Comparison of ENCODE assay signal across 19 mouse cellular contexts in the genomic region with DNA sequence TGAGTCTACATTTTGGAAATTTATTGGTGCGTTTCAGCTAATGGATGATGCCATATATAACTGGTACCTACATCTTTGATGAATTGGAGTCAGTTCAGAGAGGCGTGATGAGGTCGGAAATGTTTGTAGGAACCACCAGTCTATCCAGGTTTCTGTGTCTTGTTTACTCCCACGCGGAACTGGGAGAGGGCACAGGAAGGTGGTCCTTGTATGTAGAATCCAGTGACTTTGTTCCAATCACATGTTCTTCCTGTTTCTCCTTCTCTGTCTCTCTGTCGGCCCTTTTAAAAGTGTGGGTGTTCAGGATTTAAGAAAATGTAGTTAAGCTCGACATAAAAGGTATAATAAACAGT. TPM values are rescaled to one million over a fixed set of nuclear protein-coding genes. Genes with fewer than 3 reads are reported as not detected.
DNase-seq lines count a peak whose midpoint lies in the region; ATAC-seq lines count a peak whose summit lies in the region.
"Had no signal": no experiment of that assay in that cellular context is flagged by ENCODE, and none has a peak within 500 bp of the region (broad histone marks: within the 10 kb centered on the region; RNA-seq: fewer than 3 reads in every experiment).

No protein-coding gene starts in this region.

- no peak overlapping the region for H3K27ac ChIP-seq in heart, embryonic 10.5 days
- H3K27ac ChIP-seq in forebrain, embryonic 12.5 days = 0 out of 2 replicates have a peak overlapping the region, but pooled peaks have one; percentile 50
- 0 out of 2 replicates have a peak overlapping the region, but pooled peaks have one; percentile 28 for H3K27ac ChIP-seq in hindbrain, embryonic 14.5 days
- H3K27ac ChIP-seq in midbrain, embryonic 15.5 days = peak overlapping the region; percentile 63; the same call in 1 of the 2 replicates
- H3K27ac ChIP-seq: embryonic facial prominence, embryonic 15.5 days; gastrocnemius, adult 2 months; liver, embryonic 14.5 days; stomach, postnatal 0 days had no signal

- 80% methylated on average over 7 of the region's 7 CpGs for WGBS in heart, embryonic 10.5 days
- 68% methylated on average over 7 of the region's 7 CpGs for WGBS in forebrain, embryonic 12.5 days
- WGBS in hindbrain, embryonic 14.5 days = 58% methylated on average over 7 of the region's 7 CpGs
- WGBS in midbrain, embryonic 15.5 days = 61% methylated on average over 7 of the region's 7 CpGs

- H3K9ac ChIP-seq in forebrain, embryonic 12.5 days = no peak overlapping the region
- no peak overlapping the region for H3K9ac ChIP-seq in hindbrain, embryonic 14.5 days
- H3K9ac ChIP-seq in midbrain, embryonic 15.5 days = no peak overlapping the region
- H3K9ac ChIP-seq: embryonic facial prominence, embryonic 15.5 days; liver, embryonic 14.5 days had no signal

- no peak overlapping the region for H3K4me3 ChIP-seq in heart, embryonic 10.5 days
- H3K4me3 ChIP-seq in forebrain, embryonic 12.5 days (replicated peaks) = no peak overlapping the region
- no peak overlapping the region for H3K4me3 ChIP-seq in hindbrain, embryonic 14.5 days (replicated peaks; ENCODE audit: low read length)
- no peak overlapping the region for H3K4me3 ChIP-seq in midbrain, embryonic 15.5 days
- H3K4me3 ChIP-seq: embryonic facial prominence, embryonic 15.5 days; gastrocnemius, adult 2 months had no signal

- no peaks in the 10 kb centered on the region for H3K27me3 ChIP-seq in heart, embryonic 10.5 days (ENCODE audit: insufficient read depth, poor library complexity, severe bottlenecking)
- H3K27me3 ChIP-seq in forebrain, embryonic 12.5 days = no peaks in the 10 kb centered on the region
- H3K27me3 ChIP-seq in hindbrain, embryonic 14.5 days (ENCODE audit: control insufficient read depth, insufficient read depth, low read length) = no peaks in the 10 kb centered on the region
- no peaks in the 10 kb centered on the region for H3K27me3 ChIP-seq in midbrain, embryonic 15.5 days (replicated peaks)
- H3K27me3 ChIP-seq: CH12.LX; embryonic facial prominence, embryonic 15.5 days had no signal

- no peak overlapping the region for H3K4me2 ChIP-seq in forebrain, embryonic 12.5 days
- peak overlapping the region; percentile 22 for H3K4me2 ChIP-seq in hindbrain, embryonic 14.5 days (replicated peaks)
- peak overlapping the region; percentile 23; the same call in 1 of the 2 replicates for H3K4me2 ChIP-seq in midbrain, embryonic 15.5 days
- H3K4me2 ChIP-seq: embryonic facial prominence, embryonic 15.5 days had no signal

- peaks cover 19% of the 10 kb centered on the region; the same call in 1 of the 2 replicates for H3K36me3 ChIP-seq in heart, embryonic 10.5 days
- 0 out of 2 replicates have a peak, but pooled peaks cover 4% of the 10 kb centered on the region for H3K36me3 ChIP-seq in forebrain, embryonic 12.5 days (replicated peaks)
- H3K36me3 ChIP-seq in hindbrain, embryonic 14.5 days (replicated peaks; ENCODE audit: control insufficient read depth, insufficient read depth) = no peaks in the 10 kb centered on the region
- H3K36me3 ChIP-seq in midbrain, embryonic 15.5 days (replicated peaks) = no peaks in the 10 kb centered on the region
- H3K36me3 ChIP-seq: embryonic facial prominence, embryonic 15.5 days had no signal

- peaks cover 60% of the 10 kb centered on the region for H3K4me1 ChIP-seq in heart, embryonic 10.5 days
- peaks cover 57% of the 10 kb centered on the region for H3K4me1 ChIP-seq in forebrain, embryonic 12.5 days
- H3K4me1 ChIP-seq in hindbrain, embryonic 14.5 days (replicated peaks; ENCODE audit: control insufficient read depth, insufficient read depth, low read length) = peaks cover 43% of the 10 kb centered on the region
- H3K4me1 ChIP-seq in midbrain, embryonic 15.5 days = peaks cover 35% of the 10 kb centered on the region

- no peaks in the 10 kb centered on the region for H3K9me3 ChIP-seq in heart, embryonic 10.5 days
- no peaks in the 10 kb centered on the region for H3K9me3 ChIP-seq in forebrain, embryonic 12.5 days
- H3K9me3 ChIP-seq in hindbrain, embryonic 14.5 days (ENCODE audit: control insufficient read depth, low read length) = no peaks in the 10 kb centered on the region
- no peaks in the 10 kb centered on the region for H3K9me3 ChIP-seq in midbrain, embryonic 15.5 days
- H3K9me3 ChIP-seq: embryonic facial prominence, embryonic 15.5 days had no signal

- peak; percentile 65 for DNase-seq in heart, adult 11 months
- DNase-seq in heart, embryonic 10.5 days (ENCODE audit: low spot score) = no peak
- DNase-seq in hindbrain, embryonic 14.5 days (ENCODE audit: low spot score) = no peak
- no peak for DNase-seq in frontal cortex, postnatal 36 days (ENCODE audit: low spot score in 2 of 2)
- DNase-seq in cerebellum, postnatal 10 days = no peak
- DNase-seq: adrenal gland, postnatal 36 days; cerebellum, adult 11-12 months; cerebellum, postnatal 25 days; gastrocnemius, adult 2 months; heart, postnatal 4 days; kidney, postnatal 4 days had no signal

- ATAC-seq in forebrain, embryonic 12.5 days (ENCODE audit: low FRiP score) = no peak; the same call in 1 of the 2 replicates
- ATAC-seq in hindbrain, embryonic 14.5 days (ENCODE audit: low FRiP score) = 0 out of 2 replicates have a peak, but pooled peaks have one; percentile 21
- peak; percentile 51 for ATAC-seq in midbrain, embryonic 15.5 days (replicated peaks)
- ATAC-seq in CD4-positive, CD25-positive, alpha-beta regulatory T cell, adult 4 months = no peak
- ATAC-seq: intestine, embryonic 16.5 days had no signal

RNA-seq across cellular contexts. Expression of gene Mpped2, which starts 23.3 kb away (rescaled TPM):
- polyA plus RNA-seq in heart, embryonic 10.5 days (2016; fragmentation: Nextera tagmentation; extraction: Ambion mirVana) = 130 and 173 TPM in 2 replicates
- polyA plus RNA-seq in forebrain, embryonic 12.5 days (2016; fragmentation: Nextera tagmentation; extraction: Ambion mirVana) = 165 and 177 TPM in 2 replicates
- 138 and 149 TPM in 2 replicates for polyA plus RNA-seq in hindbrain, embryonic 14.5 days (2014; fragmentation: Nextera tagmentation; extraction: Ambion mirVana)
- polyA plus RNA-seq in midbrain, embryonic 15.5 days (2015; fragmentation: Nextera tagmentation; extraction: Ambion mirVana) = 150 and 159 TPM in 2 replicates
- polyA plus RNA-seq in CD4-positive, CD25-positive, alpha-beta regulatory T cell, adult 4 months (2017; shearing (Covaris generic)) = not detected

Comparison
In these comparisons a context has a peak if more than half of its experiments do, and no peak if none do; other contexts are left out.
1. ATAC-seq: peak in hindbrain, embryonic 14.5 days (single experiment) and midbrain, embryonic 15.5 days (single experiment); none in forebrain, embryonic 12.5 days (single experiment) and CD4-positive, CD25-positive, alpha-beta regulatory T cell, adult 4 months (single experiment).
2. RNA of gene Mpped2, which starts 23.3 kb away (polyA plus RNA-seq): 165 to 177 TPM in forebrain, embryonic 12.5 days, 150 to 159 TPM in midbrain, embryonic 15.5 days, 138 to 149 TPM in hindbrain, embryonic 14.5 days and 130 to 173 TPM in heart, embryonic 10.5 days; not detected in CD4-positive, CD25-positive, alpha-beta regulatory T cell, adult 4 months; every median in the first group is over 100 times any median in the second.